Mouse (Mus musculus) thymus, postnatal 14 days (tissue): ENCODE measurements around the gene Xlr4c.
"Not testable (repeated sequence)": the region's sequence is repeated elsewhere in the genome, so short reads cannot be mapped to it uniquely, and the experiment has no call there.

Source experiments
- DNase-seq: peaks from one replicate; pipeline ENCODE4 v3.0.0; 2021

Gene Xlr4c

GRCm38 (mm10) chrX:73242821-73243325 is at the start of gene Xlr4c:
Gene Xlr4c (minus strand): TSS chrX:73243130.
- DNase-seq: peak; percentile 6

GRCm38 (mm10) chrX:73265270-73265669 is 22.3 kb upstream of the Xlr4c start, which contains the start of gene Xlr3c:
Gene Xlr3c (minus strand): TSS chrX:73265390.
- DNase-seq: not testable (repeated sequence)

GRCm38 (mm10) chrX:73262428-73262827 is 19.5 kb upstream of the Xlr4c start:
- DNase-seq: not testable (repeated sequence)

GRCm38 (mm10) chrX:73229288-73229687 is 13.6 kb downstream of the Xlr4c start:
- no peak for DNase-seq

GRCm38 (mm10) chrX:73228606-73229214 is 14.2 kb downstream of the Xlr4c start:
- DNase-seq: peak; percentile 77

- peak; percentile 79 for DNase-seq
Observed at GRCm38 (mm10) chrX:73227914-73228605, 14.9 kb downstream of the Xlr4c start, which contains the start of gene F8a. Gene F8a (plus strand): TSS chrX:73228291.

- DNase-seq: no peak
Observed at GRCm38 (mm10) chrX:73225365-73225764, 17.6 kb downstream of the Xlr4c start.

GRCm38 (mm10) chrX:73213819-73214564 is 28.9 kb downstream of the Xlr4c start, which contains the start of gene Xlr4b:
Gene Xlr4b (plus strand): TSS chrX:73214333.
- DNase-seq: peak; percentile 42

- DNase-seq: peak; percentile 27
Observed at GRCm38 (mm10) chrX:73191934-73192333, 51.0 kb downstream of the Xlr4c start, which contains the start of gene Xlr3b. Gene Xlr3b (plus strand): TSS chrX:73192207.
